Mouse (Mus musculus): ENCODE data around the gene Ptpre.
"Not testable (repeated sequence)": the region's sequence is repeated elsewhere in the genome, so short reads cannot be mapped to it uniquely, and the experiment has no call there.

The Ptpre gene

GRCm38 (mm10) chr7:135602265-135602664 is 65.0 kb downstream of the Ptpre start:
- in situ Hi-C loops (cut with MboI, MseI), result no loop called here

GRCm38 (mm10) chr7:135602881-135603523 is 65.7 kb downstream of the Ptpre start:
- in situ Hi-C loops (cut with MboI, MseI), result no loop called here

GRCm38 (mm10) chr7:135605002-135605803 is 67.9 kb downstream of the Ptpre start:
- in situ Hi-C loops (cut with MboI, MseI), result no loop called here

- in situ Hi-C loops (cut with MboI, MseI), result no loop called here
Observed at GRCm38 (mm10) chr7:135605804-135606072, 68.5 kb downstream of the Ptpre start.

GRCm38 (mm10) chr7:135608208-135608607 is 70.9 kb downstream of the Ptpre start:
- in situ Hi-C loops (cut with MboI, MseI), result no loop called here

GRCm38 (mm10) chr7:135609028-135609427 is 71.7 kb downstream of the Ptpre start:
- in situ Hi-C loops (cut with MboI, MseI), result no loop called here

GRCm38 (mm10) chr7:135609655-135610054 is 72.4 kb downstream of the Ptpre start:
- in situ Hi-C loops (cut with MboI, MseI), result no loop called here

- in situ Hi-C loops (cut with MboI, MseI), result no loop called here
Observed at GRCm38 (mm10) chr7:135612276-135612675, 75.0 kb downstream of the Ptpre start.

- in situ Hi-C loops (cut with MboI, MseI), result no loop called here
Observed at GRCm38 (mm10) chr7:135612801-135613200, 75.5 kb downstream of the Ptpre start.

GRCm38 (mm10) chr7:135613380-135613779 is 76.1 kb downstream of the Ptpre start:
- in situ Hi-C loops (cut with MboI, MseI), result no loop called here

GRCm38 (mm10) chr7:135614892-135615291 is 77.6 kb downstream of the Ptpre start:
- in situ Hi-C loops (cut with MboI, MseI), result no loop called here

- in situ Hi-C loops (cut with MboI, MseI), result not testable (repeated sequence)
Observed at GRCm38 (mm10) chr7:135616479-135616878, 79.2 kb downstream of the Ptpre start.

GRCm38 (mm10) chr7:135617776-135618175 is 80.5 kb downstream of the Ptpre start:
- in situ Hi-C loops (cut with MboI, MseI), result no loop called here

GRCm38 (mm10) chr7:135621649-135622048 is 84.4 kb downstream of the Ptpre start:
- in situ Hi-C loops (cut with MboI, MseI), result no loop called here

- in situ Hi-C loops (cut with MboI, MseI), result no loop called here
Observed at GRCm38 (mm10) chr7:135622241-135622640, 85.0 kb downstream of the Ptpre start.

- in situ Hi-C loops (cut with MboI, MseI), result loop anchor here (5.0 kb wide), 1 partner anchor 88 kb away; the partner anchor contains the start of gene Ptpre
Observed at GRCm38 (mm10) chr7:135624854-135625253, 87.6 kb downstream of the Ptpre start.

GRCm38 (mm10) chr7:135628363-135628762 is 91.1 kb downstream of the Ptpre start:
- in situ Hi-C loops (cut with MboI, MseI), result loop anchor here (5.0 kb wide), 1 partner anchor 91 kb away; the partner anchor contains the start of gene Ptpre

- in situ Hi-C loops (cut with MboI, MseI), result loop anchor here (5.0 kb wide), 1 partner anchor 92 kb away; the partner anchor contains the start of gene Ptpre
Observed at GRCm38 (mm10) chr7:135629019-135629418, 91.7 kb downstream of the Ptpre start.

GRCm38 (mm10) chr7:135631776-135632552 is 94.7 kb downstream of the Ptpre start:
- in situ Hi-C loops (cut with MboI, MseI), result no loop called here

GRCm38 (mm10) chr7:135632716-135633258 is 95.5 kb downstream of the Ptpre start:
- in situ Hi-C loops (cut with MboI, MseI), result no loop called here

- in situ Hi-C loops (cut with MboI, MseI), result no loop called here
Observed at GRCm38 (mm10) chr7:135634851-135635624, 97.8 kb downstream of the Ptpre start.
